Mouse (Mus musculus) neural tube, embryonic 12.5 days (tissue): ENCODE measurements around the gene Mr1. TPM values are rescaled to one million over a fixed set of nuclear protein-coding genes. Genes with fewer than 3 reads are reported as not detected.
"Not testable (repeated sequence)": the region's sequence is repeated elsewhere in the genome, so short reads cannot be mapped to it uniquely, and the experiment has no call there.

Experiments used
- ATAC-seq: fragments of 200-750 bp; cut with Nextera tagmentation; 2 replicates; pipeline ENCODE4 v1.8.0; 2017; ENCODE audit warnings: low read depth, mild to moderate bottlenecking, moderate TSS enrichment, moderate library complexity; ENCODE audit not compliant: low FRiP score
- H3K27ac ChIP-seq: fragments of 300-500 bp; sonication (generic); 2 replicates; pipeline ENCODE4 v1.5.1; 2016
- H3K27me3 ChIP-seq: fragments of 300-500 bp; sonication (generic); replicated peaks from 2 replicates; pipeline ENCODE4 v1.6.1; 2016; ENCODE audit warnings: mild to moderate bottlenecking
- H3K36me3 ChIP-seq: fragments of 300-500 bp; sonication (generic); 2 replicates; pipeline ENCODE4 v1.6.1; 2016; ENCODE audit warnings: mild to moderate bottlenecking
- H3K4me1 ChIP-seq: fragments of 300-500 bp; sonication (generic); 2 replicates; pipeline ENCODE4 v1.6.1; 2016
- H3K4me2 ChIP-seq: fragments of 300-500 bp; sonication (generic); replicated peaks from 2 replicates; pipeline ENCODE4 v1.6.1; 2016; ENCODE audit warnings: mild to moderate bottlenecking
- H3K4me3 ChIP-seq: fragments of 300-500 bp; sonication (generic); 2 replicates; pipeline ENCODE4 v1.5.1; 2016
- H3K9ac ChIP-seq: fragments of 300-500 bp; sonication (generic); 2 replicates; pipeline ENCODE4 v1.6.1; 2016; ENCODE audit warnings: mild to moderate bottlenecking
- H3K9me3 ChIP-seq: fragments of 300-500 bp; sonication (generic); 2 replicates; pipeline ENCODE4 v1.6.1; 2016; ENCODE audit warnings: mild to moderate bottlenecking
- WGBS: fragments of 180-500 bp; shearing (Covaris S2); methylation state at CpG from one replicate; pipeline ENCODE4 v1.1.7; 2016; 5-methylcytosine and 5-hydroxymethylcytosine counted together
- polyA plus RNA-seq: library from polyadenylated mRNA; unstranded; fragments of >200 nt; fragmentation: Nextera tagmentation; extraction: Ambion mirVana; gene quantifications from 2 replicates; pipeline ENCODE4 v1.2.1, GENCODE M21; 2016

Gene Mr1
- polyA plus RNA-seq: 0.76 and 1.0 TPM in 2 replicates

DNA sequence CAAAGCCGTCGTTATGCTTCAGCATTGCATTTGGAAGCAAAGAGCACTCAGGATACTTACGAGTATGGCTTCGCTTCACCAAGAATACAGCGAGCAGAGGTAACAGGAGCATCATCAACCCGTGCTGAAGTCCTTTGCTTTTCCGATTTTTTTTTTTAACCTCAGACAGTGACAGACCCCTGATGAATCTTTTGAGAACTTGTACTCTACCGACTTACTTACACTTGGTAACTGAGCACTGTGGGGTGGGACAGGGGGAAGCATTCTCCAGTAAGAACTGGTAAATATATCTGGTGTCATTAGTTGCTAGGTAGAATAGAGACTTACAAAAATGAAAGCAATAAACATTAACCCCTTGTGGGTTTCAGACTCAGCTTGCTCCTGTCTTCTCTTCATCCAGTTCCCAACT is at the start of gene Mr1:
Gene Mr1, minus strand, starts transcription at position 243 of the 409 bp plus-strand sequence.
- H3K9me3 ChIP-seq: no peaks in the 10 kb centered on the region
- H3K4me2 ChIP-seq: 0 out of 2 replicates have a peak within 1 kb of the TSS, but pooled peaks have one; percentile 18
- no peaks in the 10 kb centered on the region for H3K27me3 ChIP-seq
- H3K9ac ChIP-seq: no peak within 1 kb of the TSS
- H3K27ac ChIP-seq: no peak within 1 kb of the TSS
- 0 out of 2 replicates have a peak, but pooled peaks have one; percentile 37 for ATAC-seq
- no peaks in the 10 kb centered on the region for H3K36me3 ChIP-seq
- no peaks in the 10 kb centered on the region for H3K4me1 ChIP-seq
- H3K4me3 ChIP-seq: no peak within 1 kb of the TSS
- WGBS: 58% methylated on average over 8 of the region's 8 CpGs

- H3K27ac ChIP-seq: no peak overlapping the region
- ATAC-seq: no peak
- H3K36me3 ChIP-seq: peaks cover 72% of the 10 kb centered on the region
These were observed 46.3 kb upstream of the Mr1 start for GRCm38 (mm10) chr1:155192805-155193368.

GRCm38 (mm10) chr1:155191671-155192070 is 45.1 kb upstream of the Mr1 start:
- peaks cover 8% of the 10 kb centered on the region; the same call in 1 of the 2 replicates for H3K4me1 ChIP-seq
- no peak overlapping the region for H3K27ac ChIP-seq
- WGBS: 84% methylated on average over 2 of the region's 2 CpGs
- peaks cover 65% of the 10 kb centered on the region for H3K36me3 ChIP-seq
- no peak overlapping the region for H3K9ac ChIP-seq
- no peak overlapping the region for H3K4me3 ChIP-seq
- H3K27me3 ChIP-seq: no peaks in the 10 kb centered on the region
- ATAC-seq: no peak
- H3K4me2 ChIP-seq: no peak overlapping the region
- no peaks in the 10 kb centered on the region for H3K9me3 ChIP-seq

More at GRCm38 (mm10) chr1:155192805-155193368, 46.3 kb upstream of the Mr1 start:
- no peak overlapping the region for H3K9ac ChIP-seq
- 70% methylated on average over 15 of the region's 15 CpGs for WGBS
- no peaks in the 10 kb centered on the region for H3K27me3 ChIP-seq
- H3K4me3 ChIP-seq: no peak overlapping the region
- no peak overlapping the region for H3K4me2 ChIP-seq
- peaks cover 8% of the 10 kb centered on the region; the same call in 1 of the 2 replicates for H3K4me1 ChIP-seq
- no peaks in the 10 kb centered on the region for H3K9me3 ChIP-seq

DNA sequence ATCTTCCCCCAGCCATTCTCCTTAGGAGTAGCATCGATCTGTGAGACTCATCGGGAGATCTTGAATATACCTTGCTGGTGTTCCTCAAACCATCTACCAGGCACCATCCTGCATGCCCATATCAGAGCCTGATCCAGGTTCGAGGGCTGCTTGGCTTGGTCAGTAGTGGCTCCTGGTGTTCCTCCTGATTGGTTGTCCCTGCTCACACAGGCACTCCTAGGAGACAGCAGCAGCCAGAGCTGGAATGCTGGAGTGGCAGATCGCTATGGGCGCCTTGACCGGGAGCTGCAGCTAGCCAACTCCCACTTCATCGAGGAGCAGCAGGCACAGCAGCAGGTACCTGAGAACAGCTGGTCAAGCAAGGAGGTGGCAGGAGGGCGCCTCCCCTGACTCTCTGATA is 44.6 kb upstream of the Mr1 start:
- no peak overlapping the region for H3K27ac ChIP-seq
- no peaks in the 10 kb centered on the region for H3K9me3 ChIP-seq
- no peaks in the 10 kb centered on the region for H3K27me3 ChIP-seq
- ATAC-seq: no peak
- no peak overlapping the region for H3K4me2 ChIP-seq
- 85% methylated on average over 8 of the region's 8 CpGs for WGBS
- no peak overlapping the region for H3K4me3 ChIP-seq
- no peak overlapping the region for H3K9ac ChIP-seq
- H3K36me3 ChIP-seq: peaks cover 69% of the 10 kb centered on the region
- H3K4me1 ChIP-seq: peaks cover 8% of the 10 kb centered on the region; the same call in 1 of the 2 replicates

GRCm38 (mm10) chr1:155188656-155189055 is 42.0 kb upstream of the Mr1 start:
- Histone ChIP-seq H3K4me1 (peaks cover 8% of the 10 kb centered on the region; the same call in 1 of the 2 replicates), H3K4me3 (no peak overlapping the region), H3K27ac (no peak overlapping the region), H3K27me3 (no peaks in the 10 kb centered on the region), H3K36me3 (peaks cover 59% of the 10 kb centered on the region), H3K4me2 (no peak overlapping the region), H3K9ac (no peak overlapping the region), H3K9me3 (no peaks in the 10 kb centered on the region)
- 92% methylated on average over 4 of the region's 4 CpGs for WGBS
- ATAC-seq: no peak

DNA sequence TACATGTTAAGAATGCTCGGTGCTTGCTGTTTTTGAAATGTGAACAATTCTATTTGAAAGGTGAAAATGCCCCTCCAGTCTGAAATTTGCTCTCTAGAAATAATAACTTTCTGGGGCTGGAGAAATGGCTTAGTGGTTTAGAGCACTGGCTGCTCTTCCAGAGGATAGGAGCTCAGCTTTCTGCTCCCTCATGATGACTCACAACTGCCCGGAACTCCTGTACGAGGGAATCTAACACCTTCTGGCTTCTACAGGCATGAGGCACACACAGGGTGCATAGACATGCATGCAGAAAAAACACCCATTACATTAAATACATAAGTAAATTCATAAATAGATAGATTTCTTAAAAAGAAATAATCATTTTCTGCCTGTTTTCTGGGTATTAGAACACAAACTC is 37.6 kb upstream of the Mr1 start:
- 93% methylated on average over 3 of the region's 3 CpGs for WGBS
- no peak for ATAC-seq
- Histone ChIP-seq H3K9me3 (no peaks in the 10 kb centered on the region), H3K27me3 (no peaks in the 10 kb centered on the region), H3K4me1 (no peaks in the 10 kb centered on the region), H3K36me3 (peaks cover 47% of the 10 kb centered on the region), H3K4me2 (no peak overlapping the region), H3K4me3 (no peak overlapping the region), H3K9ac (no peak overlapping the region), H3K27ac (no peak overlapping the region)

GRCm38 (mm10) chr1:155178192-155178924 is 31.7 kb upstream of the Mr1 start:
- H3K9me3 ChIP-seq: no peaks in the 10 kb centered on the region
- no peak overlapping the region for H3K27ac ChIP-seq
- no peak overlapping the region for H3K4me3 ChIP-seq
- no peak overlapping the region for H3K9ac ChIP-seq
- H3K4me1 ChIP-seq: no peaks in the 10 kb centered on the region
- 78% methylated on average over 2 of the region's 2 CpGs for WGBS
- H3K27me3 ChIP-seq: no peaks in the 10 kb centered on the region
- no peak overlapping the region for H3K4me2 ChIP-seq
- no peak for ATAC-seq
- H3K36me3 ChIP-seq: peaks cover 49% of the 10 kb centered on the region

DNA sequence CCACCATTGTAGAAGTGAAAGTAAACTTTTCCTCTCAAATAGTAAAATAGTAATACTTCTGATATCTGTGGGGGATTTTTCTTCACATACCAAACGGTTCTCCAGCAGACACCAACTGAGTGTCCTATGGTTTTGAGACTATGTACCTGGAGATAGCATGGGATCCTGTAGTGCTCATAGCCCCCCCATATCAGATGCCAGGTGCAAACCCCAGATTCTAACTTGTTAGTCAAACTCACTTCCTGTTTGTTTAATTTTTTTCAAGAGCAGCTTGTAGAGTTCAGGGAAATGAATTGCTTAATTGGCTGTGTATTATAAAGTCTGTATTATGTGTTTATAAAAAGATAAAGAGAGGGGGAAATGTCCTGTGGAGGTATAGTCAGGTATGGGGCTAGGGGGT is 27.8 kb upstream of the Mr1 start:
- H3K27ac ChIP-seq: no peak overlapping the region
- H3K4me1 ChIP-seq: peaks cover 4% of the 10 kb centered on the region; the same call in 1 of the 2 replicates
- H3K4me3 ChIP-seq: no peak overlapping the region
- ATAC-seq: no peak
- H3K9ac ChIP-seq: no peak overlapping the region
- H3K9me3 ChIP-seq: no peaks in the 10 kb centered on the region
- no peak overlapping the region for H3K4me2 ChIP-seq
- peaks cover 30% of the 10 kb centered on the region for H3K36me3 ChIP-seq
- 91% methylated on average over 1 of the region's 1 CpGs for WGBS
- H3K27me3 ChIP-seq: no peaks in the 10 kb centered on the region

GRCm38 (mm10) chr1:155173644-155174016 is 27.0 kb upstream of the Mr1 start:
- not testable (repeated sequence) for H3K9me3 ChIP-seq, H3K27me3 ChIP-seq, H3K4me3 ChIP-seq, H3K4me2 ChIP-seq, H3K27ac ChIP-seq, H3K9ac ChIP-seq, ATAC-seq, H3K4me1 ChIP-seq
- H3K36me3 ChIP-seq: peaks cover 23% of the 10 kb centered on the region
- WGBS: 84% methylated on average over 1 of the region's 1 CpGs

- no peak overlapping the region for H3K9ac ChIP-seq
These were observed 26.5 kb upstream of the Mr1 start for GRCm38 (mm10) chr1:155172895-155173643.

DNA sequence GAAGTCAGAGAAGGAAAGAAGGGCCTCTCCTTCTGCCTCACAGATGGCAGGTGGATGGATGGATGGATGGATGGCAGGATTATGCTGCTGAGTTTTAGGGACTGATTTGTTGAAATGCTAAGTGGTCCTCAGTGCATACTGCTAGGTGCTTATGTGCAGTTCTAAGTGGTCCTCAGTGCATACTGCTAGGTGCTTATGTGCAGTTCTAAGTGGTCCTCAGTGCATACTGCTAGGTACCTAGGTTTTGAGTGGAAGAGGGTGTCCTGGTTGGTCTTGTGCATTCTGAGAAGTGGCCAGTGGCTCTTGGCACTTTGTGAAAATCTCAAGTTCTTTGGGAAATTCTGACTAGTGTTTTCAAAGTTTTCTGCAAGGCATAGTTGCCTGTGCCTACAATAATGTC is 23.3 kb upstream of the Mr1 start:
- H3K9ac ChIP-seq: no peak overlapping the region
- H3K27ac ChIP-seq: no peak overlapping the region
- H3K27me3 ChIP-seq: no peaks in the 10 kb centered on the region
- no peak for ATAC-seq
- peaks cover 4% of the 10 kb centered on the region; the same call in 1 of the 2 replicates for H3K4me1 ChIP-seq
- H3K9me3 ChIP-seq: no peaks in the 10 kb centered on the region
- no peak overlapping the region for H3K4me2 ChIP-seq
- H3K36me3 ChIP-seq: peaks cover 4% of the 10 kb centered on the region; the same call in 1 of the 2 replicates
- H3K4me3 ChIP-seq: no peak overlapping the region

More at GRCm38 (mm10) chr1:155172895-155173643, 26.5 kb upstream of the Mr1 start:
- H3K4me1 ChIP-seq: peaks cover 4% of the 10 kb centered on the region; the same call in 1 of the 2 replicates
- no peaks in the 10 kb centered on the region for H3K9me3 ChIP-seq
- H3K36me3 ChIP-seq: peaks cover 19% of the 10 kb centered on the region
- no peak overlapping the region for H3K4me2 ChIP-seq
- no peak overlapping the region for H3K27ac ChIP-seq
- WGBS: 88% methylated on average over 3 of the region's 3 CpGs
- no peak for ATAC-seq
- no peak overlapping the region for H3K4me3 ChIP-seq
- H3K27me3 ChIP-seq: no peaks in the 10 kb centered on the region

DNA sequence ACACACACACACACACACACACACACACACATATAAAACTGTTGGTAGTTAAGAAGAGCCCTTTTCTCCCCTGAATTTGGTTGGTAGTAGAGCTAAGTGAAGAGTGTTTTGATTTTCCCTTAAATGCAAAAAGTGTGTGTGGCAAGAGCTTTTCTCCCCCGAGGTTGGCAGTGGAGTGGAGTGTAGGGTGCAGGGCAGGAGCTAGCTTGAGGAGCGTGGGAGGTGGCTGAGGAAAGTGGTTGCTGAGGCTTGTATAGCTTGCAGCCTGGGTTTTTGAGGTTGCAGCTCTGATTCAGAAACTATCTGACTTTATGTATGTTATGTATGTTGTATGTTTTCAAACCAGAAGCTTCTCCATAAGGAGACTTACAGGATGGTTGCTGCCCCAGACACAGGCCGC is 20.8 kb upstream of the Mr1 start:
- Histone ChIP-seq H3K36me3 (no peaks in the 10 kb centered on the region), H3K9ac (no peak overlapping the region), H3K27ac (no peak overlapping the region), H3K4me3 (no peak overlapping the region), H3K4me1 (peaks cover 4% of the 10 kb centered on the region; the same call in 1 of the 2 replicates), H3K9me3 (no peaks in the 10 kb centered on the region), H3K27me3 (no peaks in the 10 kb centered on the region), H3K4me2 (no peak overlapping the region)
- no peak for ATAC-seq
- WGBS: 94% methylated on average over 3 of the region's 3 CpGs
